Mouse (Mus musculus) kidney, adult 2 months (tissue): ENCODE results near the gene Kbtbd4.

Experiments used
- CTCF ChIP-seq: fragments of 200-500 bp; conservative IDR thresholded peaks from 2 replicates; pipeline ENCODE4 v1.5.1; 2011; ENCODE audit warnings: low read depth, mild to moderate bottlenecking, control low read depth, low read length, moderate library complexity, mixed read lengths; ENCODE audit not compliant: insufficient read depth, insufficient read length
- POLR2A ChIP-seq: fragments of 200-500 bp; IDR thresholded peaks from one replicate; pipeline ENCODE4 v1.6.1; 2011; ENCODE audit warnings: low read depth, low read length, control low read depth

- TF ChIP-seq CTCF: no peak
- no peak for TF ChIP-seq POLR2A
Observed at GRCm38 (mm10) chr2:90875239-90875638, 29.3 kb upstream of the Kbtbd4 start.
